Mouse (Mus musculus) urinary bladder, postnatal 4 days (tissue): ENCODE results near the gene 6430571L13Rik.
A peak's percentile ranks its signal among the peaks of the same experiment; 100 is the strongest.

Source experiments
- DNase-seq, 2 experiments: peaks; one replicate each; pipeline ENCODE4 v3.0.0; 2021 to 2022; ENCODE audit warnings: low spot score in 2 of 2

6430571L13Rik gene

DNA sequence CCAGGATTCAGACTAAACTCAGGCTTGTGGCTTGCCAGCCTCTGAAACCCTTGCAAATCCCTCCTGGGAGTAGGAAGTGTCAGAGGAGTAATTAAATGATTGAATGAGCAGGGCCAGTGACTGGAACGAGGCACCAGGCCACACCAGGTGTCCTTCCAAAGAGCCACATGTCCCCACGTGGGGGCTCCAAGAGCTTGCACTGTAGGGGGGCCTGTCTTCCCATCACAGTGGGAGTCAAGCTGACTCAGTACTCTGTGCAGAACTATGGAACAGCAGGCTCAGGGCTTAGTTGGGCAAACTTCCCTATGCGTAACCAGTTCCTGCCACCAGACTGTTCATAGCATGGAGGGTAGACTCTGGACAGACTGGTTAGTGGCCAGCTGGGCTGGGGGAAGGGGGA, 44.0 kb downstream of the 6430571L13Rik start:
- no peak for DNase-seq

DNA sequence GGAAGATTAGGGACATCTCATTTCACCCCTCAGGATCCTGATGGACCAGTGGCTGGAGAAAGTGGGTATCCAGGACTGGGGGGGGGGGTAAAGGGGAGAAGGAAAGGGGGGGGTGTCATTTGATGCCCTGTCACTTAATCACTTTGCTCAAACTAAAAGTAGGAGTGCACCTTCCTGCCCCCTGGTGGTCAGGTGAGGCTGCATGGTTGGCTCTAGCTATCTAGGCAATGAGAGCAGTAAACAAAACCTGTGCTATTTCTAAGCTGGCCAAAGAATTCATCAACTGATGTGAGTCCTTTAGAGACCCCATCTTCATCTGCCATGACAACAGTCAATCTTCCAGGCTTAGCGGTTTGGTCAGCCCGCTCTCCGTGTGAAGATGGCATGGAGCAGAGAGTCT, 46.3 kb downstream of the 6430571L13Rik start:
- DNase-seq, result no peak

DNA sequence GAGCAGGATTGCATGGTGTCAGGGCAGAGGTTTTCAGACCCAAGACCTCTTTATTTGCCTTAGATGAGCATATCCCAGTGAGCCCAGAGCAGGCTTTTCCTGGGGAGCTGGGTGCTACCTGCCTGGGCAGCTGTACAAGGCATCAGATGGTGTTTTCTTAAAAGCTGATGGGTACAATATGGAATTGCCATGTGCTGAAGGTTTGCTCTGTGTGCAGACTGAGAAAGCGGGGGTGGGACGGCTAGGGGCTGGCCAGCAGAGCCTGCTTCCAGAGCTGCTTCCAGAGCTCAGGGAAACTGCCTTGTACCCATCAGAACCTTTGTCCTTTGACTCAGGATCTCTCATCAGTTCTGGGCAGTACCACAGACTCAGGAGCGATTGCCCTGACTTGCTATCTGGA, 47.3 kb downstream of the 6430571L13Rik start:
- no peak for DNase-seq

GRCm38 (mm10) chr9:107388263-107388662, 47.9 kb downstream of the 6430571L13Rik start:
- no peak for DNase-seq

GRCm38 (mm10) chr9:107396397-107396796, 56.0 kb downstream of the 6430571L13Rik start:
- DNase-seq, result no peak

DNA sequence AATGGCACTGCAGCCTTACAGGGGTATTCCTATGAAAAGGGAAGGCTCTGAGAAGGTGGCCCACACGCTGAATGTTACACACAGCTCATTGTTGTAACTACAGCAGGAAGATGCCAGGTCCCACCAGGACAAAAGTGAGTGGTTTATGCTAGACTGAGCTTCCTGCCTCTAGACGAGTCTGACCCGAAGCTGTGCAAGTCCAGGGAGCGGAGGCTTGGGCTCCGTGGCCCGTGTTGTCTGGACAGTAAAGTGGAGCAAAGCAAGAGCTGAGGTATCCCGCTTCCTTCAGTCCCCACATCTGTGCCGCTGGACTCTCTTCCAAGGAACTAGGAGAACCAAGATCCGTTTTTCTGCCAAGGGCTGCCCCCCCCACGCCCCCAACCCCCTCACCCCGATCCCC, 58.6 kb downstream of the 6430571L13Rik start:
- no peak for DNase-seq

DNA sequence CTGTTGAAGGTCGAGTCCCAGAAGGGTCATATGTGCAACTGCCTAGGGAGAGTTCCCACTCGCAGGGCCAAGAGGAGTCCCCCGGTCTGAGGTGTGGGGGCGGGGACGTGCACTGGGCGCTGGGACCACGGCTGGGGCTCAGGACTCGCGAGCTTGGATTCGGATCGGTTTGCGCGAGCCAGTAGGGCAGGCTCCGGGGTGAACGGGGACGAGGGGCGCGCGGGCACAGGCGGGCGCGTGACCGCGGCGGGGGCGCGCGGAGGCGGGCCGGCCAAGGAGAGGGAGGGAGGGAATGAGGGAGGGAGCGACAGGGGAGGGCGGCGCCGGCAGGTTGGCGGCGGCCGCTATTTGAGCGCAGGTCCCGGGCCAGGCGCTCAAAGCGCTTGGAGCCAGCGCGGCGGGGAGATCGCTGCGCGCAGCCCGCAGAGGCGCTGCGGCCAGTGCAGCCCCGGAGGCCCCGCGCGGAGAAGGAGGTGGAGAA, 59.1 kb downstream of the 6430571L13Rik start, which contains the start of gene Cacna2d2:
TSS of gene Cacna2d2 (plus strand) at position 122 of the 481 bp plus-strand sequence.
- peak; percentile 28 to 64 for DNase-seq

- DNase-seq, result no peak
Observed at GRCm38 (mm10) chr9:107400060-107400511, 59.7 kb downstream of the 6430571L13Rik start.

- no peak for DNase-seq
Observed at GRCm38 (mm10) chr9:107400666-107401285, 60.4 kb downstream of the 6430571L13Rik start.
